Mouse (Mus musculus): Measurements from ENCODE around the gene Abcc1. TPM values are rescaled to one million over a fixed set of nuclear protein-coding genes. Genes with fewer than 3 reads are reported as not detected.

Gene Abcc1
- total and polyA plus RNA-seq, 2 experiments from 2014 or later = 7.5 to 11.9 TPM

DNA sequence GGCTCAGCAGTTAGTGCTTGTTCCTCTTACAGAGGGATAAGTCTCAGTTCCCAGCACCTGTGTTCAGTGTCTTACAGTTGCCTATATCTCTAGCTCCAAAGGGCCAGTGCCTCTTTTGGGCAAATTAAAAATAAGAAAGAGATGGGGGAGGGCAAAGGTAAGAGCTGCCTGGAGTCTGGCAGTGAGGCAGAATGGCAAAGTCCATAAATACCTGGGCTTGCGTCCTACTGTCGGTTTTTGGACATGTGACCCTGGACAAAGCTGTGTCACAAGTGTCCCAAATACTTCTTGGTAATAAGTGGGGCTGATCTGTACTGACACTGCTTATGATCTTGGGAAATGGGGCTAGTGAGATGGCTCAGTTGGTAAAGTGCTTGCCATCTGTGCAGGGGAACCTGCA, 113.6 kb downstream of the Abcc1 start:
- TF ChIP-seq CTCF (IDR thresholded peaks at IDR 0.05) = no peak
- no peak for DNase-seq (ENCODE audit: low spot score)
- WGBS = 90% methylated on average over 2 of the region's 2 CpGs

DNA sequence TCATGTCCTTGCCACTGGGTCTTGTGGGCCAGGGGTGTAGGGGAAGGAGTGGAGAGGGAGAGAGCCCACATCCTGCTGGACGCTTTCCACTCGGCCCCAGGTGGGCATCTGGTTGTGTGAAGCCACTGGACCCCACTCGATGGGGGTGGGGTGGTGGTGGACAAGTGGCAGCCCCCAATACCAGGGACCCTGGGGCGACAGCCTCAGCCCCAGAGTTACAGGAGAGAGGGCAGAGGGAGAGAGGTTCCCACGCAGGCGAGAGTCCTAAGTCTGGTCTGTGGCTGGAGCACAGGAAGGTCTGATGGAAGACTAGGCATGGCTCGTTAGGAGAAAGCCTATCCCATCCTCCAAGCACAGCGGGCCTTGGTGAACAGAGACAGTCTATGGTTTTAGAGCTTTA, 114.7 kb downstream of the Abcc1 start:
- WGBS = 83% methylated on average over 8 of the region's 8 CpGs
- Histone ChIP-seq H3K9me3 (ENCODE audit: low read length) (no peaks in the 10 kb centered on the region), H3K4me1 (ENCODE audit: insufficient read depth, low read length) (no peaks in the 10 kb centered on the region), H3K9ac (replicated peaks; ENCODE audit: low read length, poor library complexity, severe bottlenecking) (no peak overlapping the region), H3K4me2 (ENCODE audit: low read depth, low read length, poor library complexity, severe bottlenecking) (no peak overlapping the region), H3K4me3 (ENCODE audit: low read depth, low read length) (no peak overlapping the region), H3K27me3 (ENCODE audit: insufficient read depth, low read length) (no peaks in the 10 kb centered on the region), H3K36me3 (ENCODE audit: insufficient read depth, low read length) (peaks cover 26% of the 10 kb centered on the region), H3K27ac (ENCODE audit: low read depth, low read length) (no peak overlapping the region)
- DNase-seq (ENCODE audit: low spot score) = no peak
- ATAC-seq (ENCODE audit: low FRiP score) = no peak
- no peak for TF ChIP-seq CTCF (IDR thresholded peaks at IDR 0.05)

More for the DNA sequence above, 113.6 kb downstream of the Abcc1 start:
- ATAC-seq (ENCODE audit: low FRiP score) = no peak
- H3K9me3 ChIP-seq (ENCODE audit: low read length) = no peaks in the 10 kb centered on the region
- H3K9ac ChIP-seq (replicated peaks; ENCODE audit: low read length, poor library complexity, severe bottlenecking) = no peak overlapping the region
- H3K27ac ChIP-seq (ENCODE audit: low read depth, low read length) = no peak overlapping the region
- no peak overlapping the region for H3K4me2 ChIP-seq (ENCODE audit: low read depth, low read length, poor library complexity, severe bottlenecking)
- H3K36me3 ChIP-seq (ENCODE audit: insufficient read depth, low read length) = peaks cover 33% of the 10 kb centered on the region
- H3K4me1 ChIP-seq (ENCODE audit: insufficient read depth, low read length) = no peaks in the 10 kb centered on the region
- H3K4me3 ChIP-seq (ENCODE audit: low read depth, low read length) = no peak overlapping the region
- H3K27me3 ChIP-seq (ENCODE audit: insufficient read depth, low read length) = no peaks in the 10 kb centered on the region

DNA sequence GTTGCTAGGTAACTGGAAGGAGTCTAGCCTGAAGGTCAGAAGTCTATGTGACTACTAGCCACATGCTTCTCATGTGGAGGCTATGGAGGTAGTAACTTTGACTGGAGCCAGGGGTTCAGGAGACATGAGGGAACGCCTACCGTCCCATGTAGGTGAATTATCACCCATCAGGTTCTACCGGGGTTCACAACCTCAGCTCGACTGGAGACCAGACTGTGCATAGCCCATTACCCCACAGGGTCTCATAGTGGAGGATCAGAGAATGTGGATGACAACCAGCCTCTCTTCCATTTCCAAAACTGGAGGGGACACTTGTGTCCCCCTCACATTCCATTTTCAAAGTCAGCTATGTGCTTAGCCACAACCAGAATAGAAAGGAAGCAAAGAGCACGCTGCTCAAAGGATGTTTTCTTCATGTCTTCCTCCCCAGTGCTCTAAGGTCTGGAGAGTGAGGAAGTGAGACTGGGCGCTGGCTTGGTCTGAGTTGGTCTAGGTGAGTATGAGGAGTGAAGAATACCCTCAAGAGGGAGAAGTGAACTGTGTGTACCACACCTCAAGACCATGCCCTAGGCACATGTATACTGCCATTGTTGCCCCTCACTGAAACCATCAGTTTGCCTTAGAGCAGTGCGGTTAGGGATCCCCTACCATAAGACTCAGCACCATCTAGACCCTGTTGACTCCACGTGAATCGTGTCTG, 115.5 kb downstream of the Abcc1 start:
- Histone ChIP-seq H3K9me3 (ENCODE audit: low read length) (no peaks in the 10 kb centered on the region), H3K4me2 (ENCODE audit: low read depth, low read length, poor library complexity, severe bottlenecking) (no peak overlapping the region), H3K9ac (replicated peaks; ENCODE audit: low read length, poor library complexity, severe bottlenecking) (no peak overlapping the region), H3K27ac (ENCODE audit: low read depth, low read length) (no peak overlapping the region), H3K27me3 (ENCODE audit: insufficient read depth, low read length) (no peaks in the 10 kb centered on the region), H3K4me3 (ENCODE audit: low read depth, low read length) (no peak overlapping the region), H3K36me3 (ENCODE audit: insufficient read depth, low read length) (peaks cover 22% of the 10 kb centered on the region), H3K4me1 (ENCODE audit: insufficient read depth, low read length) (no peaks in the 10 kb centered on the region)
- no peak for TF ChIP-seq CTCF (IDR thresholded peaks at IDR 0.05)
- ATAC-seq (ENCODE audit: low FRiP score) (no peak), DNase-seq (ENCODE audit: low spot score) (no peak)
- WGBS = 95% methylated on average over 9 of the region's 9 CpGs

DNA sequence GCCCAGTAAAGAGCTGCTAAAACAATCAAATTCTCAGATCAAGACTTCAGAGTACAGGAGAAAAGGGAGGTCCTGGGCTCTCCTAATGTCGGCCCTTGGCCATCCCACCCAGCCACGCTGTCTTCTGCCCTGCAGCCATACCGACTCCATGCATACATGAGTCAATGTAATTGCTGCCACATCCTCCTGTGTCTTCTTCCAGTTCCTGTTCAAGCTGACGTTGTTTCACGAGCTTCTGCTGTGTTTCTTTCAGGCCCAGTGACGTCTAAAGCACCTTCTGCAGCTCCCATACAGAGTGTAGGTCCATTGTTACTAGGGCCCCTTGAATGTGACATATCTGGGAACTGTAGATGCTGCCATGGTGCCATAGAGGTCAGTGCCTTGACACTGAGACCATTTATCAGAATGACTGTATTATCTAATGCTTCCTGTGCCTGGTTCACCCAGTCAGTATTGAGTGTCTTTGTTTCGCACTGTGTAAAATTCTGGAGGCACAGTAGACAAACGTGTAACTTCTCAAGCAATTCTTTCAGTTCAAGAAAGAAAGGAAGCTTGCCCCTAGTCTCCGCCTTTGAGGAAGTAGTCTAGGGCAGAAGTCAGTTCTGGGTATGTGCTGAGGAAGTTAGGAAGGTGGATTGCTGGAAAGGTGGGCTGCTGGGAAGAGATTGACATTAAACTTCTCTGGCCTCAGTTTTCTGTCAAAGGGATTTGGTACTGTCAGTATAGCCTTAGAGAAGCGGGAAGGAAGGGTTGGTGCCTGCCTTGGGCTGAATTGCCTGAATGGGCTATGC, 116.3 kb downstream of the Abcc1 start:
- no peak overlapping the region for H3K4me3 ChIP-seq (ENCODE audit: low read depth, low read length)
- no peak for ATAC-seq (ENCODE audit: low FRiP score)
- no peak for TF ChIP-seq CTCF (IDR thresholded peaks at IDR 0.05)
- no peak overlapping the region for H3K9ac ChIP-seq (replicated peaks; ENCODE audit: low read length, poor library complexity, severe bottlenecking)
- H3K4me2 ChIP-seq (ENCODE audit: low read depth, low read length, poor library complexity, severe bottlenecking) = no peak overlapping the region
- no peaks in the 10 kb centered on the region for H3K9me3 ChIP-seq (ENCODE audit: low read length)
- peaks cover 13% of the 10 kb centered on the region for H3K36me3 ChIP-seq (ENCODE audit: insufficient read depth, low read length)
- no peaks in the 10 kb centered on the region for H3K4me1 ChIP-seq (ENCODE audit: insufficient read depth, low read length)
- H3K27ac ChIP-seq (ENCODE audit: low read depth, low read length) = no peak overlapping the region
- DNase-seq (ENCODE audit: low spot score) = no peak
- 83% methylated on average over 10 of the region's 10 CpGs for WGBS
- no peaks in the 10 kb centered on the region for H3K27me3 ChIP-seq (ENCODE audit: insufficient read depth, low read length)

DNA sequence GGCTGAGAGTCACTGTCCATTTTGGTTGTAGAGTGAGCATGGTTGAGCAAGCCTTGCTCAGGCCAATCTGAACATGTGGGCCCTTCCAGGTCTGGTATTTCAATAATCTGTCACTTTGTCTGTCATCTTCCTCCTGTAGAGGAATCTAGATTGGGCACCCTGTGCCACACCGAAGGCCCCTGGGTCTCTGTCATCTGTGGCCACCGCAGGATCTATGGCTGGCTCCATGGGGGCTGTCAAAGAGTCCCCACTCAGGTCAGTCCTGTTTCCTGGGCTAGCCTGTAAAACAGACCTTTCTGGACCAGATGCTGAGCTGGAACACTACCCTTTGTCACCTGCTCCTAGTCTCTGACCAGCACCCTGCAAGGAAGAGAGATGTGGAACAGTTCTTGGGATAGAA, 118.3 kb downstream of the Abcc1 start:
- ATAC-seq (ENCODE audit: low FRiP score) = no peak
- Histone ChIP-seq H3K27me3 (ENCODE audit: insufficient read depth, low read length) (no peaks in the 10 kb centered on the region), H3K36me3 (ENCODE audit: insufficient read depth, low read length) (no peaks in the 10 kb centered on the region), H3K27ac (ENCODE audit: low read depth, low read length) (no peak overlapping the region), H3K4me3 (ENCODE audit: low read depth, low read length) (no peak overlapping the region), H3K9me3 (ENCODE audit: low read length) (no peaks in the 10 kb centered on the region), H3K9ac (replicated peaks; ENCODE audit: low read length, poor library complexity, severe bottlenecking) (no peak overlapping the region), H3K4me2 (ENCODE audit: low read depth, low read length, poor library complexity, severe bottlenecking) (no peak overlapping the region), H3K4me1 (ENCODE audit: insufficient read depth, low read length) (no peaks in the 10 kb centered on the region)
- DNase-seq (ENCODE audit: low spot score) = no peak
- TF ChIP-seq CTCF (IDR thresholded peaks at IDR 0.05) = no peak
- 90% methylated on average over 2 of the region's 2 CpGs for WGBS

DNA sequence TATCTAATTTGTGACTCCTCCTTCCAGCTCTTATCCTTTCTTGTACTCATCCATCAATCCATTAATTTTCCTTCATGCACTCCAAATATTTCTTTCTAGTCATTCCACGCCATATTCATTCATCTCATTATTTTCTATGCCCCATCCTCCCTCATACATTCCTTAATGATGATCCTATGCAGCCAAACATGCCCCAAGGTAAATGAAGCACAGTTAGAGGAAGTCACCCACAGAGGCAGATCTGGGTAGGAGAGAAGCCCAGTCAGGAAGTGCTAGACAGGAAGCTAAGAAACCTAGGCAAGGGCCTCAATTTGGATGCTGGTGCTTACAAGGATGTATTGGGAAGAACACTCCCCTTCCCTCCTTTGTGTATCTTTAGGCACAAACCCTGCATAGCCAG, 121.9 kb downstream of the Abcc1 start:
- WGBS = 72% methylated on average over 1 of the region's 1 CpGs
- ATAC-seq (ENCODE audit: low FRiP score) = no peak
- no peak overlapping the region for H3K27ac ChIP-seq (ENCODE audit: low read depth, low read length)

More for the DNA sequence above, 121.9 kb downstream of the Abcc1 start:
- no peak overlapping the region for H3K4me3 ChIP-seq (ENCODE audit: low read depth, low read length)
- H3K9me3 ChIP-seq (ENCODE audit: low read length) = no peaks in the 10 kb centered on the region
- no peak overlapping the region for H3K4me2 ChIP-seq (ENCODE audit: low read depth, low read length, poor library complexity, severe bottlenecking)
- H3K27me3 ChIP-seq (ENCODE audit: insufficient read depth, low read length) = no peaks in the 10 kb centered on the region
- no peak overlapping the region for H3K9ac ChIP-seq (replicated peaks; ENCODE audit: low read length, poor library complexity, severe bottlenecking)
- H3K36me3 ChIP-seq (ENCODE audit: insufficient read depth, low read length) = no peaks in the 10 kb centered on the region
- no peak for TF ChIP-seq CTCF (IDR thresholded peaks at IDR 0.05)
- H3K4me1 ChIP-seq (ENCODE audit: insufficient read depth, low read length) = no peaks in the 10 kb centered on the region
- no peak for DNase-seq (ENCODE audit: low spot score)

All from midbrain, postnatal 0 days (tissue).